Mouse (Mus musculus) cerebellum, adult 11-12 months (tissue): ENCODE measurements around the gene Galnt9.

Source experiments
- DNase-seq: peaks from one replicate; pipeline ENCODE4 v3.0.0; 2022

Galnt9 gene

DNA sequence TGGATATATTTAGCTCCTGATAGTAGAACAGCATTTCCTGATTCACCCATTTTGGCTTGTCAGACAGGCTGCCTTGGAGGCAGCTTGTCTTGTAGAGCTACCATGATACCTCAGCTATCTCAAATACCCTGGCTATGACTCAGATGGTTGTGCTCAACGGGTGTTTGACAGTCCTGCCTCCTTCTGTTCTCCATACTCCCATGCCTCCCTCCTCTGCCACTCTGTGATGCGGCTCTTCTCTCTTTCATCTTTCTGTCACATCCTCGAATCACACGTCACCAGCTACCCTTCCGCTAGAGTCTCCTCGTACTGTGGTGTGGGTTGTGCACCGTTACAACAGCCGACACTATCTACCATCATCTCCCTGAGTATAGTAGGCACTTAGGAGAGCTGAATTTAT lies 50.3 kb downstream of the Galnt9 start:
- DNase-seq: no peak

DNA sequence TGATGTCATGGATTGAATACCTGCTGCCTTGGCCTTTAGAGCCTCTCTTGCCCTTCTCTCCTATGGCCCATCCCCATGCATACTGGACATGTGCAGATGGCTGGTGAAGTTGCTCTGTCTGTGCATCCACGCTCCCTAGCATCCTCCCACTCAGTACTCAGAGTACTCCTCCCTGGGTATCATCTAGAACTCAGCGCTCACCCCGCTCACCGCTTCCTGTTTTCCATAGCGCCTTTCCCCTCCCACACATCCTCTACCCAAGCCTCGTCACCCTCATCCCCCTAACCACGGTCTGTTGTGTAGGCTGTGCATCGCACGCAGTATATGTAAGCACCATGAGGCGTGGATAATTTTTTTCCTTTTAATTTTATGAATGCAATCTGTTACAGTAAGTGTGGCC lies 51.2 kb downstream of the Galnt9 start:
- DNase-seq: no peak

DNA sequence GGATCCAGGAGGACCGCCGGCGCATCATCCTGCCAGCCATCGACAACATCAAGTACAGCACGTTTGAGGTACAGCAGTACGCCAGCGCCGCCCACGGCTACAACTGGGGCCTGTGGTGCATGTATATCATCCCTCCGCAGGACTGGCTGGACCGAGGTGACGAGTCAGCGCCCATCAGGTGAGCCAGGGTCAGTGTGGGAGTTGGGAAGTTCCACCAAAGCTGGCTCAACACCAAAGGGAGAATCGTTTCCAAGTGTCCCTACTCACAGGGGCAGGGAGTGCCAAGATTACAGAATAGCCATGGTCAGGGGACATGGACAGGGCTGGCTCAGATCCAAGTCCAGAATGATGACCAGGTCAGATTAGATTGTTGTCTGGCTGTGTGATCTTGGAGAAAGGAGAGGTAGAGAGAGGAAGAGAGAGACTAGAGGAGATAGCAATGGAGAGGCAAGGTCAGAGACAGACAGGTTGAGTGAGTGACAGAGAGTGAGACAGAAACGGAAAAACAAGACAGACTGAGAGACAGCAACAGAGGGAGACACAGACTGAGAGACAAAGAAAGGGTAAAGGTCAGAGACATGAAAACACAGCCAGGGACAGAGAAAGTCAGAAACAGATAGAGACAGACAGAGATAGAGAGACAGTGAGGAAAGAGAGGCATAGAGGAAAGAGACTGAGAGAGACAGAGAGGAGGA lies 52.1 kb downstream of the Galnt9 start:
- peak; percentile 42 for DNase-seq

DNA sequence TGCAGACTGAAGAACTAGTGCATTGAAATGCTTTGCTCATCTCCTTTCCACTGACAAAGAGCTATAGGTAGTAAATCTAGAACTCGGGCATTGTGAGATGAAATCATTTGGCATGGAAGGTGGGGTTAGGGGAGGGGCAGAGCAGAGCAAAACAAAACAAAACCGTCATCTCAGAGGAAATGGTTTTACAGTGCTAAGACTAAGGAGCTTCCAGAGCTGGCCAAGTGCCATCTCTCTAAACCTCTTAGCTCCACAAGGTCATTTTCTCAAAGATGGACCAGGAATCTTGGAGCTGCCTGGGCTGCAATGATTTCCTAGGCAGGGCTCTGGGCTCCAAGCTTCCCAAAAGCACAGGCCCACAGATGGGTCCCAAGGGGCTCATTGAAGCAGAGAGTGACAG lies 53.3 kb downstream of the Galnt9 start:
- DNase-seq: no peak

DNA sequence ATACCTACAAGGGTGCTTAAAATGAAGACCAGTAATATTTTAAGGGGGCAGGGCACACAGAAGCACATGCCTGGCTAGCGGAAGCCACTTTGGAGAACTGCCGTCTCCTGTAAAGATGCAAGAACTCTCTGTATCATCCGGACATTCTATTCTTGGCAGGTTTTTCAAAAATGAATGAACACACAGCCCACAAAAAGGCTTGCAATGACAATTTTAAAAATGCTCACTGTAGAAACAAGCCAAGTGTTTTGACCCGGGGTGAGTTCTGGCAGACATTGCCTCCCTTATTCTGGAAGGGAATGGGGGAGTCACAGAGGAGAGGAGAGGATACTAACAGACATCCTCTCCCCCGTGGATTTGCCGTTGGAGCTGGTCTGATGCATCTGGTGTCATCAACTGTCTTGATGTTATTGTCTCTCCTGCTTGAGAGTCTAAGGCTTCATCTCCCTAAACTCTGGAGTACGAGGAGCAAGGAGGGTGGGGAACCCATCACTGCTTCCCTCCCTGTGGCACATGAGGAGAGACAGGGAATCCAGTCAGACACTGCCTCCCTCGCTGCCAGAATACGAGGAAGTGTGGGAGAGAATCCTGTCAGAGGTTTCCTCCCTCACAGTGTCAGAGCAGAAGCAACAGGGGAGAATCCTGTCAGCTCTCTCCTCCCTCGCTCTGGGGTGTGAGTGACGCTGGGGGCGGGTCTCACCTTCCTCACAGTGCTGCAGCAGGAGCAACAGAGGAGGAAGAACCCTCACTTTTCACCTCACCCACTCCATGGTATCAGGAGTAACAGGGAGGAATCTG lies 54.3 kb downstream of the Galnt9 start:
- DNase-seq: no peak

DNA sequence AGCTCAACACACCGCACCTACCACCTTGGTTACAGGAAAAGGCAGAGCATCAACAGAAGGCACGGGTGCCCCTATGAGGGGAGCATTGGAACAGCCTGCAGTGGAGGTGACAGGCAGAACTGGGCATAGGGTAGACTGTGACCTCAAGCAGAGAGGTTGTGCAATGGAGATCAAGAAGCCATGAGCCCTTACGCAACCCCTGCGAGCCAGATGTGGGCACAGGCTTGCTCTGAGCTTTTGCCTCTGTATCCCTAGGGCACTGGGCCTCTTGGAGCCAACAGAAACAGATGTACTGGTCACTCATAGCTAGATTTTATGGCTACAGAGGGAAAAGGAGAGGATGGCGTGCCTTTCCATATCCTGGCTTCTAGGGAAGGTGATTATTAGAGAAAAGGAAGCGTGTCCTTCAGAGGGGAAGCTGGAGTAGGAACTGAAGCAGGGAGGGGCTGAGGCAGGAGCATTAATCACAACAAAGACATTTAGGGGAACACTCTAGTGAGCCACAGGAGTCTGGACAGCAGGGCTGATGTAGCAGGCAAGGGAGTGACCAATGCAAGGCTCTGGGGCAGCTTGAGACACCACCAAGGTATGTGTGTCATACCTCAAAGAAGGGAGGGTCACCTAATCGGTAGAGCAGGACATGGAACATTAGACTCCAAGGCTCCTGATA lies 59.0 kb downstream of the Galnt9 start:
- no peak for DNase-seq

DNA sequence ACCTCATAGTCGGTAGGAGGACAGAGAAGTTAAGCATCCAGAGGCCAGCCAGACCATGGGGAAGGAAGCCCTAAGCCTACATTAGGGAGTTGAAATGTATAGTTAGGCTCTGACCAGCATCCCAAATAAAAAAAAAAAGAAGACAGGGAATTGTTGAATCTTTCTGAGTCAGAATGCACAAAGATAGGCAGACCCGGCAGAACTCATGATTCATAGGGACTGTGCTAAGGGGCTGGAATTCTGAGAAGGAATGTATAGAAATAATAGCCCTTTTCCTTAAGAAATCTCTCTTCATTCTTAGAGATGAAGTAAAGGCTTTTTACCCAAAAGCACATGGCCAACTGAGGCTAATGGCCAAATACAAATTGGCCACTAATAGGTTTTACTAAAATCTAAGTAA lies 60.2 kb downstream of the Galnt9 start:
- no peak for DNase-seq

DNA sequence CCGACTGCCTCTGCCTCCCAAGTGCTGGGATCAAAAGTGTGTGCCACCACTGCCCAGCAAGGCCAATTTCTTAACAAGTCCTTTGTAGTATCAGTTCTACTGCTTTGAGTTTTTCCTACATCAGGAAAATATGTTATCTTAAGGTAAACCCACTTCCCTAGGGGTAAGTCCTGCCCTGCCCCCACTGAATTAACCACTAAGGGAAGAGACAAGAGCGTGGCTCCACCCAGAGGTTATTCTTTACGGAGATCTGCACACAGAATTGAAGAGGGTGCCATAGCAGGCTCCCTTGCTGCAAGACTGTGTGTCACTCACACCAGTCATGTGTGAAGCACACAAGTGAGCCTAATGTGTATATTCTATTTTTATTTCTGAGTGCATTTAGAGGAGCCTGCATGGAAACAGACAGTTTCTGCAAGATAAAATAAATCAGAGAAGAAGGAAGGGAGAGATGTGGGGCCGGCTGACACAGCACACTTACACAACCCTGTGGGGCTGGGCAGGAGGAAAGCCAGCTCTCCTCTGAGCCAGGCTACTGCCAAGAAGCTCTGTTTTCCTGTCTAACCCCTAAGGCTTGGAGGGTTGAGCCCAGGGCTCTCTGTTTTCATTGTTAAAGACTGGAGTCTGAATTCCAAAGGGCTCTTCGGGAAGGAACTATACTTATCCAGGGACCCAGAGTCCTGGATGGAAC lies 61.5 kb downstream of the Galnt9 start:
- no peak for DNase-seq

DNA sequence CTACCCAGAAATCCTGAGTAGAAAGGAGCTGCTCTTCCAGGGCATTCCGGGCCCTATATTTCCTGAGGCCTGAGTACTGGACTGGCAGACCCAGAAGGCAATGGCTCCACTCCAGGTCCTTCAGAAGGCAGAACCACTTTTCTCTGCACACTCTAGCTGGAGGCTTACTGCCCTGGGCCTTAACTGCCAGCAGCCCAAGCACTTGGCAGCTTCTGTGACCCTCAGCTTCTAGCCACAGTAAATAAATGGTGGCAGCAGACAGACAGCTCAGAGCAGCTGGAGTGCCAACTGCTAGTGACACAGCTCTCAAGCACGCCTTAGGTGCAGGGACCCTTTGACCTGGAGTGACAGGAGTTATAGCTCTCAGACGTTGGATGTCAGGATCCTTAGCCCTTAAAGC lies 63.6 kb downstream of the Galnt9 start:
- DNase-seq: no peak

DNA sequence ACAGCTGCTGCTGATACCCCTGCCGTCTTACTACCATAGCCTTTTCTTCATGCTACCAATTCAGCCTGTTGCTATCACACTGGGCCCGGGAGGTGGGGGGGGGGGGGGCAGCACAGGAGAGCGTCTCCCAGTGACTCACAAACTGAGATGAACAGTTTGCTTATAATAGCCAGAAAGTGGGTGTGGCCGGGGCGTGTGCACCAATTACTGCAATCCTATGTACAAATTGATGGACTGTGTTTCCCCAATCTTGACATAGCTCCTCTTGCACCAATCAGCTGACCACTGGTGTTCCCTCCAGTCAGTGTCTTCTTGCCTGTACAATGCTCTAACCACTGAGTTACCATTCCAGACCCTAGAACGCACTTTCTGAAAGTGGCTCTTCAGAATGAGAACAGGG lies 64.2 kb downstream of the Galnt9 start:
- DNase-seq: no peak

DNA sequence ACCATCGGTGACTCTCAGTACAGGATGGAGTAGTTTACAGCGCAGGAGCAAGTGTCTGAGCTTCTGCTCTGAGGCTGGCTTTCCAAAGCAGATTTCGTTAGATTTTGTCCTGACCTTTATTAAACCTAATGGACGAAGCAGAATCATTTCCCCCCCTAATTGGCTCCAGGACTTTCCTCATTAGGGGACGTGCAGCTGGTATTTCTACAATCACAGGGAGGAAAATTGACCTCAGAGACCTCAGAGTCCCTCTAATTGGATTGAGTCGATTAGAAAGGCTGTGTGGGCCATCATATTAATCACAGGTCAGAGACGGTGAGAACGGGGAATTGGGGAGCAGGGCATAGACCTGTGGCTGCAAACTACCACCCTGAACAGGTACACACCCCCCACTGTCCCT lies 64.8 kb downstream of the Galnt9 start:
- no peak for DNase-seq

DNA sequence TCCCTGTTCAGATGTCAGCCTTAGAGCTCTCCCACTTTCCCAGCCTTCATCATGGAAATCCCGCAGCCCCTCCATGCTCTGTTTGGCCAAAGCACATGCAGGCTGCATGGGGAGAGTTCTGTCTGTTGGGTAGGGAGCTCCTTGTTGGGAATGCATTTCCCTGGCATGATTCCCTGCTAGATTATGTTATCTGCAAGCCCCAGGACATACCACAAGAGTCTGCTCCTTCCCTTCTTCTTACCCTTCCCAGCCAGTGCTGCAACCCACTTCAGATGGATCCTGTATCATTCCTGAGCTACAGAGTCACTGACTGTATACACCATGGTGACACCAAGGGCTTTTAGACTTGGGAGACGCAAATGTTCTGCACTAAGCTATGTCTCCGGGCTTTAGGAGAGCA lies 65.3 kb downstream of the Galnt9 start:
- DNase-seq: no peak

DNA sequence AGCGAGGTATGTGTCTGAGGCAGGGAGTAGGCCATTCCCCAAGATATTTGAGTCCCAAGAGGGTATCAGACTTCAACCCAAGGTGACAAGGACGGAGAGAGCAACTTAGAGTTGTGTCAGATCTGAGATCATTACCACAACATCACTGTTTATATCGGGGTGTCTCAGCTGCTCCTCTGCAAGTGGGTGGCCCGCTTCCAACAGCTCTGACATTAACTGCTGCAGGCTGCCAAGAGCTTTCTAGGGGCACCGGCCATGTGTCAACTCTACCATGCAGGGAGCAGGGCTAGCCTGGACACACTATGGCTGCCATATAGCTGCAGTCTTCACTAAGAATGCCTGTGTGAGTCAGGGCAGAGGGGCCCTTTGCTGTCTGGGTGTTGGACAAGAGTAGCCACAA lies 65.7 kb downstream of the Galnt9 start:
- DNase-seq: peak; percentile 38

DNA sequence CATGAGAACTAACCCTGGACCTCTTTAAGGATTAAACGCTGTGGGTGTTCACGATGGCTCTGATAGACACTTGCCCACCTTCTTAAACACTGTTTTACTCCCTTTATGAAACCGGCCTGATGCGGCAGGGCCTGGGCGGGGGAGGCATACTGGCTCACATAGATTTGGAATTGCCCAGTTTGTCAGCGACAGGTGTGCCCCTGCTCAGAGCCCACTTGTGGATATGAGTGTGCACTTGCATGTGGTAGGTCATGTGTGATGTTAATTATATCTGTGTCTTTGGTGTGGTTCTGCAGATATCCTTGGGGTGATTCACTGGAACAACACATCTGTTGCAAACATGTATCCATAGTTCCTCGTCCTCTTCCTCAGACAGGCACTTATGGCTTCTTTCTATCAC lies 66.3 kb downstream of the Galnt9 start:
- no peak for DNase-seq

DNA sequence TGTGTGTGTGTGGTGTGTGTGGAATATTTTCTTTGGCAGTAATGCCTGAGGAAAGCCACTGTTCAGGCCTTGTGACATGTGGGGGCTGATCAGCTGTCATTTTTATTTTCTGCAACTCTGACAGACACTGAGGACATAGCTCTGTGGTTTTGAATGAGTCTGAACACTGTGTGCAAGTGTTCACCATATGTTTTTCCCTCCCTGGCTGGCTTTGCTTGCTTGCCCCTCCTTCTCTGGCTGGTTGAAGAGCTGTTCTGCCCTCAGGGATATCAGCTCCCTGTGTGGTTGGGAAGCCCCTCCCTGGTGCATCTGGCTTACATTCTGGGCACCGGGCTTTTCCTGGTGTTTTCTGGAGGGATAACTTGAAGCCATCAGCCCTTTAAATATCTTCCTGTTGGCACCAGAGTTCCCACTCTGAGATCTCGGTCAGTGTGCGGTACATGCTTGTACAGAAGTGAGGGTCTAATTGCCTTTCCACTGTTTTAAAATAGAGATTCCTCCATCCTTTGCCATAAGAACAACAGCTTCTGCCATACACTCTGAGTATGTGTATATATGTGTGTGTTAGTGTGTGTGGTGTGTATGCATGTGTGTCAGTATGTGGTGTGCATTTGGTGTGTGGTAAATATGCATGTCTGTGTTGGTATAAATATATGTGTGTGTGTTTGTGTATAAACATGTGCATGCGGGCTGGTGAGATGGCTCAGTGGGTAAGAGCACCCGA lies 67.4 kb downstream of the Galnt9 start:
- DNase-seq: peak; percentile 53

DNA sequence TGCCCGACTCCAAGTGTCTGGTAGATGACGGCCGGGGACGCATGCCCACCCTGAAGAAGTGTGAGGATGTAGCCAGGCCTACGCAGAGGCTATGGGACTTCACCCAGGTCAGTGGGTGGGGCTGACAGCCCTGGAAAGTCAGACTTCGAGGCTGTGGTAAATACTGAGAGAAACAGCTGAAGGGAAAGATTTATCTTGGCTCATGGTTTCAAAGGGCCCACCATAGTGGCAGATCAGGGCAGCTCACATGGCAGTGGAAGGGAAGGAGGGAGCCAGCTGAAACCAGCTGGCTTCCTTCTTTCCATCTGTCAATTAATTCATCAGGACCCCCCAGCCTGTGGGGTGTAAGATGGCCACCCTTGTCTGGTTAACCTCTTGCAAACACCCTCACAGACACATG lies 75.1 kb downstream of the Galnt9 start:
- no peak for DNase-seq

DNA sequence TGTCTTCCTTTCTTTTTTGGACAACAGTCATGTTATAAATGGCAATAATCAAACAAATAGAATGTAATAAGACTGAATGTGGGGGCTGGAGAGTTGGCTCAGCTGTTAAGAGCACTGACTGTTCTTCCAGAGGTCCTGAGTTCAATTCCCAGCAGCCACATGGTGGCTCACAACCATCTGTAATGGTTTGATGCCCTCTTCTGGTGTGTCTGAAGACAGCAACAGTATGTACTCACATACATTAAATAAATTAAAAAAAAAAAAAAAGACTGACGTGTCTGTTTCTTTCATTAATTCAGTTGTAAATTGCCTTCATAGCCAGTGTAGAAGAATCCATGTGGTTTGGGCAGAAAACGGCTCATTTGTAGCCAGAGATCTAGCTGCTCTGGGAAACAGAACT lies 80.2 kb downstream of the Galnt9 start:
- no peak for DNase-seq

DNA sequence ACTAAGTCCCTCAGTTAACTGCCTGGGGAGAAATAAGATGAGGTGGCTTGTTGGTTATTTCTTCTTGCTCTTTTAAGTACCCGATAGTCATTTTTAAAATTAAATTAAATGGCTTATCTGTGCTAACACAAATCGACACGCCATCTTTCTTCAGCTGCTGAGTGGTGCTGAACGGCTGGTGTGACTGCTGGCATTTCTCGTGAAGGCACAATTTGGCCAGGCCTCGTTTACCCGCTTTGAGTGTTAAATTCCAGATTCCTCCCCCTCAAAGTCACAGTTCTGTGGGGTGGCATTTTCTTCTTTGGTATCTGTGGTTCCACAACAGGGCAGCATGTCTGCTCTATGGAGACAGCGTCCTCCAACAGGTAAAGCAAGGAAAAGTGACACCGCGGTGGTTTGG lies 83.2 kb downstream of the Galnt9 start:
- DNase-seq: no peak

DNA sequence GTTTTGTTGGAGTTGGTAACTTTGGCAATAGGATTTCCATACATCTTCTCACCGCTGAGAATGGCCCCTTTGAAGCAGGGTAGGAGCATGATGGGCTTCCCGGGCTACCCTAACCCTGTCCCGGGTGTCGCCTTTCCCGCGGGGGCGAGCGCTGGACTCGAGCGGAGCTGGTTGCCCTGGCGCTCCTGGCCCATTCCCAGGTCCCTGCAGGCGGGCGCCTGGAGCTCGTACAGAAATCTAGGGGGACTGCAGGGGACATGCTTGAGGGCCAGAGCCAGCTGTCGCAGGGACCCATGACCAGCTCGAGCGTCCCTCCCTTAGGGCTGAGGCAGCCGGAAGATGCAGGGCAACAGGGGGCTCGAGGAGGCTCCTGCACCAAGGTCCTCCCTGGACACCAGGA lies 84.0 kb downstream of the Galnt9 start:
- DNase-seq: peak; percentile 35

DNA sequence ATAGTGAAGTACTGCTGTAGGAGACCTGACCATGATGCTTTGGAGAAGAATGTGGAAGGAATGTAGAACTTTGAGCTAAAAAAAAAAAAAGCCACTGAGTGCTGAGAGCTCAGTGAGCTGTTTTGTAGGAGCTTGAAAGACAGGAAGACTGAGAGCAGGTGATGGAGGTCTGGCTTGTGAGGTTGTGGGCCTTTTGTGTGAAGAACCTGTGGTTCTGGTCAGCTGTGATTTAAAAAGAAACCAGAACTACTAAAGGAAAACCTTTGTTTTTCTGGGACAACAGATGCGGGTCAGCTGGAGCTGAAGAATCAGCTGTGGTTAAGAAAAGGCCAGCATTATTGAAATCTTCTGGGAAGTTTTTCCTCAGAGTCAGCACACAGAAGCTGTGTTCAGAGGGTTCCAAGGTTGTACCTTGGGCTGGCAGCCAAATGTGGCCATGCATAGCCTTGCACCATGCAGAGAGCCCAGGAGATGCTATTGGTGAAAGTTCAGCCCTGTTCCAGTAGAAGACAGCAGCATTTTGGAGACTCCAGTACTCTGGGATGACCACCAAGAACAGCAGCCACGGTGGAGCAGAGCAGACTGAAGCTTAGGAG lies 85.5 kb downstream of the Galnt9 start:
- no peak for DNase-seq

DNA sequence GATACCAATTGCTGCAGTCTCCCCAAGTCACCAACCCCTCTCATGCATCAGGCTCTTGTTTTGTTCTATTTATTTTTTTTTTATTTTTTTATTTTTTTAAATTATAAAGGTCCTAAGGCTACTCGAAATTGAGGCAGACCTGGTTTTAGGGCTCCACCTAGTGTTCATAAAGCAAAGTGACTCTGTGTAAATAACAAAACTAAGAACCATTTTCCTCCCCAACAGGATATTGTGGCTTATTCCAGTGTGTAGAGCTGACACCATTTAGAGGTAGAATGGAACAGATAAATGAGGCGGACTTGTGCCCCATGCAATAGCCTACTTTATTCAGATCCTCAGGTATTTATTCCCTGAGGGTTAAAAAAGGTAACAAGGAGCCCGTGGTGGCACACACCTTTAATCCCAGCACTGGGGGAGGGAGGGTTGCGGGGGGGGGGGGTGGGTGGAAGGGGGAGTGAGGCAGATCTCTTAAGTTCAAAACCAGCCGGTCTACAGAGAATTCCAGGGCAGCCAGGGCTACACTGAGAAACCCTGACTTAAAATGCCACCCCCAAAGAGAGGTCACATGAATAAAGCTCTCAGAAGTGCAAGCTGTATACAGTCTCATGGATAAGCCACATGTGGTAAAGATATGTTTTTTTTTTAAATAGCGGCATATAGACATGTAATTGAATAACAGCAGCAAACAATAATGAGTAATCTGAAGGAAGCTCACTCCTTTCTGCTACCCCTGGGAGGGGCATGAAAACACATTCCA lies 92.0 kb downstream of the Galnt9 start:
- DNase-seq: no peak
